Mouse (Mus musculus) stomach, adult 2 months (tissue): ENCODE results near the gene Fam81a. TPM values are rescaled to one million over a fixed set of nuclear protein-coding genes. Genes with fewer than 3 reads are reported as not detected.

Experiments
- polyA plus RNA-seq: library from polyadenylated mRNA; depleted of rRNA; stranded (reverse); fragments of >200 nt; gene quantifications from 2 replicates; pipeline ENCODE4 v1.2.3, GENCODE M21; 2012; rRNA removed

Fam81a gene
- polyA plus RNA-seq = 0.24 and 0.31 TPM in 2 replicates

DNA sequence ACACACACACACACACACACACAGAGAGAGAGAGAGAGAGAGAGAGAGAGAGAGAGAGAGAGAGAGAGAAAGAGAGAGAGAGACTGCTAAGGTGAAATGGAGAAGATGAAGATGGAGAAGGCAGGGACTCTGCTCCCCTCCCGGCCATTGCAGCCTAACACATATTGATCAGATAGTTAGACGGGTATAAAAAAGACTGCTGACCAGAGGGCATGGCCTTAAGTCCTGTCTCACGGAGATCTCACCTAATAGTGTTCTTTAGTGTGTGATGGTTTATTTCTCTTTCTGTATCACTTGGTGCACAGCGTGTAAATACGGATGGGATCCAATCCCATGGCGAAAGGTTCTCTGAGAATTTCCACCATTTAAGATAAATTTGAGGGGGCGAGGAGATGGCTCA, at the start of gene Fam81a:
TSS of gene Fam81a (minus strand) at position 101 of the 400 bp plus-strand sequence.

Other genes starting within 250 kb of the Fam81a start
- 5.1 and 5.5 TPM in 2 replicates for gene Bnip2, start 153.1 kb downstream of the Fam81a start, polyA plus RNA-seq
- 3.9 and 4.0 TPM in 2 replicates for gene Gtf2a2, start 130.0 kb downstream of the Fam81a start, polyA plus RNA-seq
- gene Gcnt3, start 104.5 kb downstream of the Fam81a start, polyA plus RNA-seq = 12.4 and 20.1 TPM in 2 replicates
- gene Myo1e, start 64.8 kb upstream of the Fam81a start, polyA plus RNA-seq = 5.0 and 6.4 TPM in 2 replicates